Mouse (Mus musculus): ENCODE results near the gene Spn.

DNA sequence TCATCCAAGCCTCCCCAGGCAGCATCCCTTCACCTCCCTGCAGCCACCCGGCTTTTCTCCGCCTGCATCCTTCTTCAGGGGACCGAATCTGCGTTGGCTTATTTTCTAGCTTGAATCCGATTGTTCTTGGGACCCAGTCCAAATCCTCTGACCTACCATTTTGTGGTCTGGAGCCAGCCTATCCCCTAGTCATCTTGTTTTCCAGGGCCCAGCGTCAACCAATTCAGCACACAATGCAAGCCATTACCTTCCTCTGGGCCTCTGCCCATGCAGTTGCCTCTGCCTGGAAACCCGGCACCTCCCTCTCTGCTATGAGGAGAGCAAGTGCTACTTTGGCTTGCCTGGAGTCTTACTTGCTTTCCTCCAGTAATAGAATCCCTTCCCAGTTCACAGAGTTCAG, 32.1 kb downstream of the Spn start:
- TF ChIP-seq EP300 (IDR thresholded peaks at IDR 0.05; ENCODE audit: low read depth) (no peak), CTCF (IDR thresholded peaks at IDR 0.05; ENCODE audit: low read depth) (no peak)

All from heart, postnatal 0 days (tissue).